Mouse (Mus musculus) left cerebral cortex, adult 9 months (tissue): Measurements from ENCODE around the gene Edem3.
"Not testable (repeated sequence)": the region's sequence is repeated elsewhere in the genome, so short reads cannot be mapped to it uniquely, and the experiment has no call there.

Experiments used
- DNase-seq, 2 experiments: peaks; one replicate each; pipeline ENCODE4 v3.0.0; 2022; ENCODE audit warnings: low spot score in 2 of 2

Edem3 gene

DNA sequence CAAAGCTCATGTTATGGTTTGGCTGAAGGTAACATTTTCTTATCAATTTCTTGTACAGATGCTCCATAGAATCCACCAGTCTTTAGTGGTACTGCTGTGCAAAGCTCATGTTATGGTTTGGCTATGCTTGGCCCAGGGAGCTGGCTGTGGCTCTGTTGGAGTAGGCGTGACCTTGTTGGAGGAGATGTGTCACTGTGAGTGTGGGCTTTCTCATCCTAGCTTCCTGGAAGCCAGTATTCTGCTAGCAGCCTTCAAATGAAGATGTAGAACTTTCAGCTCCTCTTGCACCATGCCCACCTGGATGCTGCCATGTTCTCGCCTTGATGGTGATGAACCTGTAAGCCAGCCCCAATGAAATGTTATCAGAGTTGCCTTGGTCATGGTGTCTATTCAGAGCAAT is 5.3 kb upstream of the Edem3 start:
- DNase-seq, result not testable (repeated sequence)

DNA sequence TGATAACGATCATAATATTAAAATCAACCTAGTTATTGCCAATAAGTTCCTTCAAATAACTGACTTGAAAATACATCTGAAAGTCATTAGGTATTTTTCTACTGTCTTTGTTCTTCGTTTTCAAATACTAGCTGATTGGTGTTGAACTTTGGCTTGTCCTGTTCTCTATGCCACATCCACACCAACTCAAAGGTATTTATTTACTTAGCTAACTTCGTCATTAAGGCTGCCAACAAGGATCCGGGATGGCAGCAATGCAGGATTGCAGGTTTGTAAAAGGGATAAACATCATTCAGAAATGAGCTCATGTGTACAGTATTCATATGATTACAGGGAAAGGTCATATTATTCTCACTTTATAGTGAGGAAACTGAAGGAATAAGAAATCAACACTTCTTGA is 2.2 kb upstream of the Edem3 start:
- no peak for DNase-seq

DNA sequence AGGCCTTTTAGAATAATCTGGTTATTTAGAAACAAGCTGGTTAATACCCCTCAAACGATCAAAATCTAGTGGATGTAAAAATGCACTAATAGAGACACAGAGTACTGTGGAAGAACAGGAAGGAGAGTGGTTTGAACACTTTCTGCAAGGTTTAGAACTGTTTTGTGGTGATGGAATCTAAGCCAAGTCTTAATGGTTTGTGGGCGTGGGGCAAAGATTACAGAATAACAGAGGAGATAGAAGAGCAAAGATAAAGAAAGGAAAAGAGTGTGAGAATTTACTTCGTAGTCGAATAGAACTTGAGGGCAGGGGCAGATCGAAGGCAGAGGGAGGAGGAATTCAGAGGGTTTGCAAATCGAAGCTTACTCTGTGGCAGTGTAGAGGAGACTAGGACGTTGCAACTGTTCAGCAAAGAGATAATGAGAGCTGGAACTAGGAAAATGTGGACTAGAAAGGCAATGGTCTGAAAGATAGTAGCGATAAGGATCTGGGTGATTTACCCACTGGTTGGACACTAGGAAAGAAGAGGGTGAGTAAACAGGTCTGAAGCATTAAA is 1.7 kb upstream of the Edem3 start:
- DNase-seq, result no peak

- DNase-seq, result no peak
Observed at GRCm38 (mm10) chr1:151754028-151754489, 1.1 kb upstream of the Edem3 start.

DNA sequence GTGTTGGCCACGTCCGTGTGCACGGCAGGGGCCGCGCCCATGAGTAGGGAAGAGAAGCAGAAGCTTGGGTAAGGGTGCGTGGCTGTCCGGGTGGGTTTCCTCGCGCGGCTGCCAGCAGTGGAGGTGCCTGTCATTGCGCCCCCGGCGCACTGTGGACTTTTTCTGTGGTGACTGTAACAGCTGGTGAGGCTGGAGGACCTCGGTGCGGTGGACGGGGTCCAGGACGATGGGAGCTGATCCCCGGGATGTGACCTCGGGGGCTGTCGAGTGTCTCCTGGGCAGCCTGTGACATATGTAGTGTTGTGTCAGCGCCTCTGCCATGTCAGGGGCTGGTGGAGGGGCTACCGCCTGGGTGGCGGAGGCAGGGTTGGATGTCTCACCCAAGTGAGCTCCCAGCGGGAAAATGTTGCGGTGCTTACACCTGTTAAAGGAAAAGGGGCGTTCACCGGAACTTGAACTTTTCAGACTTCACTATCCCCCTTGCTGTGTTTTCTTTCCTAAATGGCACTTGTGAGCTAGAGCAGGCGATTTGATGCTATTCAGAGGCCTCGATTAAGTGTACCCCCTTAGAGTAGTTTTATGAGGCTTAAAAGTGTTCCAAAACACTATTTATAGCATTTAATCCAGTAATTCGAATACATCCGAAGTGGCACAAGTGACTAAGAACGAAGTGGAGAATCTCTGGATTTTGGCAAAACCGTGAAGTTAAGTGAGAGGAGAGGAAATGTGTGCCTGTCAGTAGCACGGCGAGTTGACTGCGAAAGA is 671 bp downstream of the Edem3 start:
- DNase-seq, result no peak

DNA sequence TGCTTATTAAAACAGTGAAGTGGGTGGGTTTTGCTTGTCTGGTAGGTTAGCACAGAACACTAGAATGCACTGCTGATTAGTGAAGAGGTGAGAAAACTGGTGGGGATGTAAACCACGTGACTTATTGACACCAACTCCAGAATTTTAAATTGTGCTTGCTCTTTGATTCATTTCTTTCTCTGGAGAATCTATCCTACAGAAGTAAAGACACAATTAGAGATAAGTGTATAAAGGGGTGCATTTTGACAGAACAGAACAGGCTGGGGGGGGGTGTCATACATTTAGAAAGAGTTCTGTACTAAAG is 1.2 kb downstream of the Edem3 start:
- DNase-seq, result no peak

DNA sequence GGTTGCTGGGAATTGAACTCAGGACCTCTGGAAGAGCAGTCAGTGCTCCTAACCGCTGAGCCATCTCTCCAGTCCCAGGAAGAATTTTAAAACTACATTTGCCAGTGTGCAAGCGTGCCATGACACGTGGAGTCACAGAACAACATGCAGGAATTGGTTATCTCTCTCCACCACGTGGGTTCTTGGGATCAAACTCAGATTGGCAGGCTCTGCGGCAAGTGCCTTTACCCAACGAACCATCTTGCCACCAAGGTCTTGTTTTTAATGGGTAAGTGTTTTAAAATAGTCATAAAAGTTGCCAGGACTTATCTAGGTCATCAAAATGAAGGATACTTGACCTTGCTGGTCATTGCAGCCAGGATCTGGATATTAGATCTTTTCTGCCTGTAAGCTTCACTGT is 3.1 kb downstream of the Edem3 start:
- DNase-seq, result no peak

- no peak for DNase-seq
Observed at GRCm38 (mm10) chr1:151758991-151759390, 3.8 kb downstream of the Edem3 start.

GRCm38 (mm10) chr1:151764236-151764635 is 9.1 kb downstream of the Edem3 start:
- DNase-seq, result peak in 1 of 2 experiments; percentile 12

DNA sequence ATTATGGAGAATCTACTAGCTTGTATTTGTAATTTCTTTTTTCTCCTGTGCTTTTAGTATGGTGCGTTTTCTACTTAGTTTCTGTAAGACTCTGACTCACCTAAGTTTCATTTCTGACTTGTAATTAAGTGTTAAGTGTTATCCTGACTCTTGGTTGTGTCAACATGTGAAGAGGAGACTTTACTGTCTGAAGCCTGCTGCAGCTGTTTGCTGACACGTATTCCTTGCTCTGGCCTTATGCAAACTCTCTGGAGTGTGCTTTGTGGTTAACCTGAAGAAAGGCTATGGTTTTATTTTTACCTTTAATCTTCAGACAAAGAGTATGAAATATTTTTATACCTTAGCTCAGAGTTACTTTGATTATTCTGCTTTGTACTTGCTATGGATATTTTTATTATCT is 11.0 kb downstream of the Edem3 start:
- no peak for DNase-seq

GRCm38 (mm10) chr1:151766976-151767654 is 11.9 kb downstream of the Edem3 start:
- DNase-seq, result no peak

- no peak for DNase-seq
Observed at GRCm38 (mm10) chr1:151769200-151769913, 14.2 kb downstream of the Edem3 start.

DNA sequence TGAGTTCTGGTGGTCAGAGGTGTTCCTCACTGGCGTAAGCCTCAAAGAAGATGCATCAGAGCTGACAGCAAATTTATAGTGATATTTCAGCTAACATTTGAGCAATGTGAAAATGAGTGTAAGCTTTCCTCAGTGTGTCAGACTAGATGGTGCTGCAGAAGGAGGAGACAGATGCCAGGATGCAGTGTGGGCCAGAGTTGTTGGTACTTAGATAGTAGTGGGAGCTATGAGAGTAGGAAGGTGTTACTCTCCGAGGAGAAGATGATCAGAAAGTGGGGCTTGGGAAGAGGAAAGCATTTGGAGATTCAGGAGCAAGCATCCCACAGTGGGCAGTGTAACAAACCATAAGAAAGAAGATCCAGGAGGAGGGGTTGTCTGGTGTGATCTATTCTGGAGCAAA is 22.4 kb downstream of the Edem3 start:
- peak; percentile 32 to 55 for DNase-seq

DNA sequence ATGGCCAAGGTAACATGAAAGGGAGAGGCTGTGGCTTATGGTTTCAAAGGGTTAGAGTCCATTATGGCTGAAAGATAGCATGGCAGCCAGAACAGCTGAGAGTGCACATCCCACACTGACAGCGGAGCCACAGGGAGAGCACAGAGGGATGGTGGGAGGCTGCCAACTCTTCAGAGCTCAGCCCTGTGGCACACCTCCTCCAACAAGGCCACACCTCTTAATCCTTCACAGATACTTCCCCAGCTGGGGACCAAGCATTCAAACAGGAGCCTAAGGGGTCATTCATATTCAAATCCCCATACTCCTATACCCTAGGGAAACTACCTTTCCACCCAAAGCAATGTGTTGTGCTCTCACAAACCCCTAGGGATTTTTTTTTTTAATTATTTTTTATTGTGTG is 23.4 kb downstream of the Edem3 start:
- DNase-seq, result no peak

DNA sequence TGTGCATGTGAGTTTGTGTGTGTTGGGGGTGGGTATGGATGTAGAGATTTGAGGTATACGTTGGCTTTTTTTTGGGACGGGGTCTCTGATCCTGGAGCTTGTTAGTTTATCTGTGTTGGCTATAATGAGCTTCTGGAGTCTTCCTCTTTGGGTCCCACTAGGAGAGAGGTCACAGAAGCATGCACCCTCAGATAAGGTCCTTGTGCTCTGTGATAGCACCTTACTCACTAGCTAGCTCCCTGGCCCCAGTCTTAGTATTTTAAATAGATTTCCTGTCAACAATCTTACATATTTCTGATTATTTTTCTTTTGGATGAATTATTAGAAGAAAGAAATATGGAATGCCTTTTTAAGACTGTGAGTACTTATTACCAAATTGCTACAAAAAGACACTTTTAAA is 24.1 kb downstream of the Edem3 start:
- DNase-seq, result no peak

GRCm38 (mm10) chr1:151781447-151781846 is 26.3 kb downstream of the Edem3 start:
- DNase-seq, result no peak

GRCm38 (mm10) chr1:151783403-151783802 is 28.2 kb downstream of the Edem3 start:
- no peak for DNase-seq

DNA sequence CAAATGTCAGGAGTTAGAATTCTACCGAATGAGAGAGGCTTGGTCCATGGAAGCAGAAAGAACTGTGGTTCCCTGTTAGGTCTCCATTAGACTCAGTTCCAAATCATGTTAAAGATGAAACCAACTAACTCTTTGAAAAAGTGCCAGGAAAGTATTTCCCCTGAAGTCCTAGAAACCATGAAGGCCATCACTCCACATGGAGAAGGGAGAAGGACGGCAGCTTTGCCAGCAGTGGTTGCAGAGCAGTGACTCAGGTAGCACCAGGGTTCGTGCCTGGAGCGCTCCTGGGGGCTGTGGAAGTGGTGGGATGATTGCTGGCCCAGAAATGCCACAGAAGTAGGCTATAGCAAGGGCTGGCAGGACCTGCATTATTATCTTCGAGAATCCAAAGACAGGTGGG is 31.2 kb downstream of the Edem3 start:
- no peak for DNase-seq

GRCm38 (mm10) chr1:151789136-151789535 is 34.0 kb downstream of the Edem3 start:
- DNase-seq, result no peak

GRCm38 (mm10) chr1:151792076-151792475 is 36.9 kb downstream of the Edem3 start:
- DNase-seq, result not testable (repeated sequence)

DNA sequence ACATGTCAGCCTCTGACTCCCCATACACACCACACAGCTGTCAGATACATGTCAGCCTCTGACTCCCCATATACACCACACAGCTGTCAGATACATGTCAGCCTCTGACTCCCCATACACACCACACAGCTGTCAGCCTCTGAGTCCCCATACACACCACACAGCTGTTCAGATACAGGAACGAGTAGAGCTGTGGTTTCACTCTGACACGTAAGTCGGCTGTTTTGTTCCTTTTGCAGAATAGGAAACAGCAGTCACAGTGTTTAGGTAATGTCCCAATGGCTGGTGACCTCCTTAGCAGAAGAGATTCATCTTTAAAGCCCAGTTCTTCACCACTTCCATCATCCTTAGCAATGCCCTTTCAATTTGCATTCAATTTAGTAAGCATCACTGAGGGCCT is 47.6 kb downstream of the Edem3 start:
- DNase-seq, result not testable (repeated sequence)

DNA sequence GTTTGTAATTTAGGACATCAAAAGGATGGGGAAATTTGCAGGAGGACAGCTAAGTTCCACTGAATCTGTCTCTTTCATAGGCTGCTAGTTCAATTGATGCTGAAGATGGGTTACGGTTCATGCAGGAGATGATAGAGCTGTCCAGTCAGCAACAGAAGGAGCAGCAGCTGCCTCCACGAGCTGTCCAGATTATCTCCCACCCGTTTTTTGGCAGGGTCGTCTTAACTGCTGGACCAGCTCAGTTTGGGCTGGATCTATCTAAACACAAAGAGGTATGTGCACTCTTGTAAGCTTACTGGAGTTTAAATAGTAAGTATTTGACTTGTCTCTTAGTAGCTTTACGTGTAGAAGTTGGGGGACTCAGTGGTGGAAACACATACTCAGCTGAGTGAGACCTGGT is 52.1 kb downstream of the Edem3 start:
- DNase-seq, result no peak
